Mouse (Mus musculus) stomach, embryonic 16.5 days (tissue): ENCODE measurements around the gene Gm20605. TPM values are rescaled to one million over a fixed set of nuclear protein-coding genes. Genes with fewer than 3 reads are reported as not detected.

Source experiments
- ATAC-seq: fragments of 200-750 bp; cut with Nextera tagmentation; 2 replicates; pipeline ENCODE4 v1.8.0; 2017; ENCODE audit warnings: moderate number of reproducible peaks, moderate TSS enrichment; ENCODE audit not compliant: insufficient read depth, low FRiP score
- H3K27ac ChIP-seq: fragments of 300-500 bp; sonication (generic); 2 replicates; pipeline ENCODE4 v1.5.1; 2014; ENCODE audit warnings: low read length
- H3K27me3 ChIP-seq: fragments of 300-500 bp; sonication (generic); 2 replicates; pipeline ENCODE4 v1.6.1; 2014; ENCODE audit warnings: low read length, control low read depth, mixed read lengths; ENCODE audit not compliant: control insufficient read depth, insufficient read depth
- H3K36me3 ChIP-seq: fragments of 300-500 bp; sonication (generic); 2 replicates; pipeline ENCODE4 v1.6.1; 2014; ENCODE audit warnings: low read length; ENCODE audit not compliant: control insufficient read depth, insufficient read depth
- H3K4me1 ChIP-seq: fragments of 300-500 bp; sonication (generic); 2 replicates; pipeline ENCODE4 v1.6.1; 2014; ENCODE audit warnings: low read length, control low read depth, mixed read lengths; ENCODE audit not compliant: control insufficient read depth, insufficient read depth
- H3K4me2 ChIP-seq: fragments of 300-500 bp; sonication (generic); 2 replicates; pipeline ENCODE4 v1.6.1; 2014; ENCODE audit warnings: low read depth, low read length, mixed read lengths
- H3K4me3 ChIP-seq: fragments of 300-500 bp; sonication (generic); replicated peaks from 2 replicates; pipeline ENCODE4 v1.5.1; 2014; ENCODE audit warnings: mild to moderate bottlenecking, low read length
- H3K9ac ChIP-seq: fragments of 300-500 bp; sonication (generic); 2 replicates; pipeline ENCODE4 v1.6.1; 2014; ENCODE audit warnings: low read length
- H3K9me3 ChIP-seq: fragments of 300-500 bp; sonication (generic); replicated peaks from 2 replicates; pipeline ENCODE4 v1.6.1; 2016; ENCODE audit warnings: low read length, control low read depth; ENCODE audit not compliant: control insufficient read depth
- WGBS: fragments of 180-500 bp; shearing (Covaris S2); extraction: QIAGEN DNeasy Blood & Tissue Kit; methylation state at CpG from one replicate; pipeline ENCODE4 v1.1.7; 2014; 5-methylcytosine and 5-hydroxymethylcytosine counted together
- polyA plus RNA-seq: library from polyadenylated mRNA; unstranded; fragments of >200 nt; fragmentation: Nextera tagmentation; extraction: Ambion mirVana; gene quantifications from 2 replicates; pipeline ENCODE4 v1.2.1, GENCODE M21; 2015

Gm20605 gene
- polyA plus RNA-seq, 1 experiment from 2014 or later = 9.4 TPM

DNA sequence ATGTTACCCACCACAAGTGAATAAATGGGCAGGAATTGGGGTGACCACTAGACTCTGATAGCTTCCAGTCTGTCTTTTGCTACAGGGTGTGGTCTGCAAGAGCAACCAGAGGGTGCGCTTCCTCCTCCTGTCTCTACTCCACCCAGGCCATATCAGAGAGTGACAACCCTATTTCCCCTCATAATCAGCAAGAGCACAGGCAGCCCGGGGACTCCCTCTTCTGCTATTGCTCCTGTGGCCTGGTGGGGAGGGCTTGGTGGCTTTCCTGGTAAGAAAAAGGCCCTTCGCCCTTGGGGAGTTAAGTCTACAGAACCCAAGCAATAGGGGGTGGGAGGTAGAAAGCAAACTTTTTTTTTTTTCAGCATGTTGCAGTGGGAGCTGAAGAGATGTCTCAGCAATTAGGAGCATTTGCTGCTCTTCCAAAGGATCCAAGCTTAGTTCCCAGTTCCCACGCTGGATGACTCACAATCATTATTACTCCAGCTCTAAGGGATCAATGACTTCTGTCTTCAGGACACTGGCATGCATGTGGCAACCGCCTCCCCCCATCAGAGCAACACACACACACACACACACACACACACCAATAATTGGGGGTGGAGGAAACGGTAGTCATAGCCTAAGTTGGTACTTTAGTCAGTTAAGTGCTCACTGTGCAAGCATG lies 57.3 kb downstream of the Gm20605 start:
- no peak overlapping the region; the same call in 1 of the 2 replicates for H3K9ac ChIP-seq
- H3K36me3 ChIP-seq = no peaks in the 10 kb centered on the region
- no peak overlapping the region; the same call in 1 of the 2 replicates for H3K4me2 ChIP-seq
- ATAC-seq = no peak
- H3K4me3 ChIP-seq = no peak overlapping the region
- 76% methylated on average over 6 of the region's 6 CpGs for WGBS
- H3K27ac ChIP-seq = no peak overlapping the region
- no peaks in the 10 kb centered on the region for H3K9me3 ChIP-seq
- no peaks in the 10 kb centered on the region for H3K27me3 ChIP-seq
- H3K4me1 ChIP-seq = peaks cover 15% of the 10 kb centered on the region

DNA sequence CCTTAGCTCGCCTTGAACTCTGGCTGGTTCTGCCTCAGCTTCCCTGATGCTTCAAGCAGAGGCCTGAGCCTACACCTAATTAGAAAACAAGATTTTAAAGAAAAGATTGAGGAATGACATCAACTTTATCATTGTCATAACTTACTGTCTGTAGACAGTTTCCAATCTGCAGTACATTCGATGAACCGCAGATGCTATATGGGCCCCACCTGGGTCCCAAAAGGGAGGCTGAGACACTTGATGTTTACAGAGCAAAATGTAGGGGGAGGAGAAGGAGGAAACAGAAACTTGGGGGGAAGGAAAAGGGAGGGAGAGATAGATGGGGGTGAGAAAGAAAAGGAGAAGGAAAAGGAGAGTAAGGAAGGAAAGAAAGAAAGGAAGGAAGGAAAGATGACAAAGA lies 61.0 kb downstream of the Gm20605 start:
- no peaks in the 10 kb centered on the region for H3K27me3 ChIP-seq
- no peak overlapping the region for H3K27ac ChIP-seq
- H3K36me3 ChIP-seq = no peaks in the 10 kb centered on the region
- H3K4me2 ChIP-seq = no peak overlapping the region
- no peak overlapping the region for H3K4me3 ChIP-seq
- H3K9ac ChIP-seq = no peak overlapping the region
- WGBS = 70% methylated on average over 3 of the region's 3 CpGs
- peaks cover 3% of the 10 kb centered on the region; the same call in 1 of the 2 replicates for H3K4me1 ChIP-seq
- no peak for ATAC-seq
- no peaks in the 10 kb centered on the region for H3K9me3 ChIP-seq

DNA sequence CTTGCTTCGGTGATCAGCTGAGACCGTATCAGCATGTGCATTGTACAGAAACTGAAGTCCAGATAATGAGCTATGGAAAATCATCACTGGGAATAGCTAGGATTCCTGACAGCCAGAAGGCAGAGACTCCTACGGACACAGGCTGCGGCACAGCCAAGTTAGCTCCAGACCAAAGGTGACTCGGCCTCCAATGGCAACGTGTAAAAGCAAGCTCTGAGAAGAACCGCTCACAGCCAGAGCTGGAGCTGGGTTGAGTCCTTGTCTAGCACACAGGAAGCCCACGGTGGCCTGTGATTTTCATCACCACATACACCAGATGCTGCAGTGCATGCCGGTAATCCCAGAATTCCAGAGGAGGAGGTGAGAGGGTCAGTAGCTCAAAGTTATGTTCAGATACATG lies 61.6 kb downstream of the Gm20605 start:
- no peaks in the 10 kb centered on the region for H3K36me3 ChIP-seq
- no peak overlapping the region for H3K4me2 ChIP-seq
- H3K27me3 ChIP-seq = no peaks in the 10 kb centered on the region
- H3K9me3 ChIP-seq = no peaks in the 10 kb centered on the region
- H3K4me3 ChIP-seq = no peak overlapping the region
- no peak overlapping the region for H3K27ac ChIP-seq
- no peak for ATAC-seq
- peaks cover 2% of the 10 kb centered on the region; the same call in 1 of the 2 replicates for H3K4me1 ChIP-seq
- WGBS = 50% methylated on average over 9 of the region's 9 CpGs
- H3K9ac ChIP-seq = no peak overlapping the region

DNA sequence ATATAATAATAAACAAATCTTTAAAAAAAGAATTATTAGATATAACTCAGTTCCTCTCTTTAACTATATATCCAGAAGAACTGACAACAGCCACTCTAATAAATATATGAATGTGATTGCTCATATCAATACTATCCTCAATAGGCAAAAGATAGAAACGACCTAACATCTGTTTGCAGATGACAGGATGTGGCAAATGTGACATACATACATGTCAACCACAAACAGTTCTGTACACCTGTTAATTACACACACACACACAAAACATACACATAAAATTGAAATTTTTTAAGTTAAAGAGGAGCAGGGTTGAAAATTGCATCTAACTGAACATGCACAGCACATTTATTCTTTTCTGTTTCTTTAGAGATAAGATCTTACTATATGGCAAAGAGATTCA lies 62.9 kb downstream of the Gm20605 start:
- Histone ChIP-seq H3K9ac (no peak overlapping the region), H3K4me1 (no peaks in the 10 kb centered on the region), H3K27me3 (no peaks in the 10 kb centered on the region), H3K4me3 (no peak overlapping the region), H3K4me2 (no peak overlapping the region), H3K9me3 (no peaks in the 10 kb centered on the region), H3K36me3 (no peaks in the 10 kb centered on the region), H3K27ac (no peak overlapping the region)
- no peak for ATAC-seq
- WGBS = 60% methylated on average over 1 of the region's 1 CpGs

Other genes with a start within 250 kb of the Gm20605 start
- 0.99 TPM in 2 replicates for gene Zan, start 152.1 kb upstream of the Gm20605 start, polyA plus RNA-seq
- 46.4 and 48.1 TPM in 2 replicates for gene Pop7, start 126.7 kb upstream of the Gm20605 start, polyA plus RNA-seq
- gene Gigyf1, start 110.6 kb upstream of the Gm20605 start, polyA plus RNA-seq = 7.7 and 9.0 TPM in 2 replicates
- not detected in 2 replicates for gene Epo, start 95.9 kb upstream of the Gm20605 start, polyA plus RNA-seq
- gene Gnb2, start 95.7 kb upstream of the Gm20605 start, polyA plus RNA-seq = 257 and 284 TPM in 2 replicates
- gene Actl6b, start 75.7 kb upstream of the Gm20605 start, polyA plus RNA-seq = 3.6 TPM in 2 replicates
- 2.7 and 3.4 TPM in 2 replicates for gene Tfr2, start 59.3 kb upstream of the Gm20605 start, polyA plus RNA-seq
- gene Mospd3, start 28.1 kb upstream of the Gm20605 start, polyA plus RNA-seq = 23.8 and 24.3 TPM in 2 replicates
- gene Pcolce, start 15.4 kb upstream of the Gm20605 start, polyA plus RNA-seq = 150 and 153 TPM in 2 replicates
- 0.09 and 0.27 TPM in 2 replicates for gene Fbxo24, start 173 bp upstream of the Gm20605 start, polyA plus RNA-seq
- 36.4 and 39.4 TPM in 2 replicates for gene Lrch4, start 54 bp upstream of the Gm20605 start, polyA plus RNA-seq
- 6.8 and 9.4 TPM in 2 replicates for gene Sap25, start 12.2 kb downstream of the Gm20605 start, polyA plus RNA-seq
- gene Irs3, start 16.5 kb downstream of the Gm20605 start, polyA plus RNA-seq = 0.14 and 0.19 TPM in 2 replicates
- 16.3 and 19.0 TPM in 2 replicates for gene Agfg2, start 55.6 kb downstream of the Gm20605 start, polyA plus RNA-seq
- gene Nyap1, start 112.4 kb downstream of the Gm20605 start, polyA plus RNA-seq = 2.7 and 3.1 TPM in 2 replicates
- gene Tsc22d4, start 116.6 kb downstream of the Gm20605 start, polyA plus RNA-seq = 115 and 119 TPM in 2 replicates
- gene Ppp1r35, start 149.7 kb downstream of the Gm20605 start, polyA plus RNA-seq = 9.4 and 17.0 TPM in 2 replicates
- 7.4 and 8.2 TPM in 2 replicates for gene Mepce, start 158.5 kb downstream of the Gm20605 start, polyA plus RNA-seq
- 15.4 and 18.0 TPM in 2 replicates for gene Zcwpw1, start 158.6 kb downstream of the Gm20605 start, polyA plus RNA-seq
- gene Pilra, start 207.1 kb downstream of the Gm20605 start, polyA plus RNA-seq = 2.4 and 4.0 TPM in 2 replicates
- 0.84 and 0.87 TPM in 2 replicates for gene Pilrb1, start 228.9 kb downstream of the Gm20605 start, polyA plus RNA-seq
- 1.5 and 1.8 TPM in 2 replicates for gene Pilrb2, start 242.6 kb downstream of the Gm20605 start, polyA plus RNA-seq